Mouse (Mus musculus): Measurements from ENCODE around the gene Atg3. TPM values are rescaled to one million over a fixed set of nuclear protein-coding genes. Genes with fewer than 3 reads are reported as not detected.

Atg3 gene
- total RNA-seq, 2 experiments from 2014 or later, result 43.5 to 44.0 TPM

- no peak for DNase-seq (ENCODE audit: extremely low spot score in 1 of 2, low spot score in 1 of 2)
These were observed 45.9 kb downstream of the Atg3 start for GRCm38 (mm10) chr16:45204438-45204837.

GRCm38 (mm10) chr16:45204859-45205670 lies 46.5 kb downstream of the Atg3 start:
- no peak for DNase-seq (ENCODE audit: extremely low spot score in 1 of 2, low spot score in 1 of 2)

- DNase-seq (ENCODE audit: extremely low spot score in 1 of 2, low spot score in 1 of 2), result no peak
These were observed 63.4 kb downstream of the Atg3 start for GRCm38 (mm10) chr16:45222016-45222415.

GRCm38 (mm10) chr16:45222771-45223170 lies 64.2 kb downstream of the Atg3 start:
- no peak for DNase-seq (ENCODE audit: extremely low spot score in 1 of 2, low spot score in 1 of 2)

- no peak for DNase-seq (ENCODE audit: extremely low spot score in 1 of 2, low spot score in 1 of 2)
These were observed 65.2 kb downstream of the Atg3 start, which contains the start of gene Btla for GRCm38 (mm10) chr16:45223648-45224388. Gene Btla, plus strand, starts transcription at chr16:45224315.

GRCm38 (mm10) chr16:45224431-45225008 lies 65.9 kb downstream of the Atg3 start:
- DNase-seq (ENCODE audit: extremely low spot score in 1 of 2, low spot score in 1 of 2), result no peak

GRCm38 (mm10) chr16:45227002-45227401 lies 68.4 kb downstream of the Atg3 start:
- no peak for DNase-seq (ENCODE audit: extremely low spot score in 1 of 2, low spot score in 1 of 2)

- DNase-seq (ENCODE audit: extremely low spot score in 1 of 2, low spot score in 1 of 2), result no peak
These were observed 72.7 kb downstream of the Atg3 start for GRCm38 (mm10) chr16:45231296-45231695.

GRCm38 (mm10) chr16:45233007-45233406 lies 74.4 kb downstream of the Atg3 start:
- no peak for DNase-seq (ENCODE audit: extremely low spot score in 1 of 2, low spot score in 1 of 2)

Other genes with a start within 250 kb of the Atg3 start
- not detected for gene Cd200r3, start 215.1 kb upstream of the Atg3 start, total RNA-seq (2021)
- gene Ccdc80, start 65.4 kb upstream of the Atg3 start, total RNA-seq (2021), result 1 to 10 TPM; 3.9 to 4.0 TPM
- 10 to 100 TPM; 51.0 to 53.9 TPM for gene Slc35a5, start 79 bp upstream of the Atg3 start, total RNA-seq (2021)
- under 1 TPM; 0.12 to 0.19 TPM for gene Btla, start 65.5 kb downstream of the Atg3 start, total RNA-seq (2021)